Mouse (Mus musculus): ENCODE measurements around the gene Ccdc61. TPM values are rescaled to one million over a fixed set of nuclear protein-coding genes. Genes with fewer than 3 reads are reported as not detected.
A peak's percentile ranks its signal among the peaks of the same experiment; 100 is the strongest.

Gene Ccdc61
- polyA plus RNA-seq, 1 experiment from 2014 or later, result 17.4 TPM

- H3K9me3 ChIP-seq (replicated peaks; ENCODE audit: control insufficient read depth, low read length), result no peaks in the 10 kb centered on the region
- ATAC-seq, result no peak
- WGBS, result 90% methylated on average over 1 of the region's 1 CpGs
- H3K9ac ChIP-seq (ENCODE audit: low read length), result no peak overlapping the region
- no peaks in the 10 kb centered on the region for H3K27me3 ChIP-seq (replicated peaks; ENCODE audit: control insufficient read depth, insufficient read depth, low read length)
- no peak overlapping the region for H3K4me3 ChIP-seq (ENCODE audit: low read depth, low read length)
- H3K36me3 ChIP-seq (ENCODE audit: control insufficient read depth, insufficient read depth, low read length), result no peaks in the 10 kb centered on the region
- H3K27ac ChIP-seq (ENCODE audit: low read depth, low read length), result no peak overlapping the region
- no peaks in the 10 kb centered on the region for H3K4me1 ChIP-seq (ENCODE audit: control insufficient read depth, insufficient read depth, low read length)
- H3K4me2 ChIP-seq (ENCODE audit: low read length), result no peak overlapping the region
- no peak for DNase-seq (ENCODE audit: low spot score)
These were observed 61.8 kb downstream of the Ccdc61 start for GRCm38 (mm10) chr7:18848395-18848794.

- Histone ChIP-seq H3K27ac (ENCODE audit: low read depth, low read length) (no peak overlapping the region), H3K36me3 (ENCODE audit: control insufficient read depth, insufficient read depth, low read length) (no peaks in the 10 kb centered on the region), H3K9me3 (replicated peaks; ENCODE audit: control insufficient read depth, low read length) (no peaks in the 10 kb centered on the region), H3K4me1 (ENCODE audit: control insufficient read depth, insufficient read depth, low read length) (no peaks in the 10 kb centered on the region), H3K4me3 (ENCODE audit: low read depth, low read length) (no peak overlapping the region), H3K9ac (ENCODE audit: low read length) (no peak overlapping the region), H3K27me3 (replicated peaks; ENCODE audit: control insufficient read depth, insufficient read depth, low read length) (no peaks in the 10 kb centered on the region), H3K4me2 (ENCODE audit: low read length) (no peak overlapping the region)
- ATAC-seq (no peak), DNase-seq (ENCODE audit: low spot score) (no peak)
- 45% methylated on average over 5 of the region's 5 CpGs for WGBS
These were observed 65.4 kb downstream of the Ccdc61 start for GRCm38 (mm10) chr7:18844811-18845210.

GRCm38 (mm10) chr7:18841174-18841567 lies 69.0 kb downstream of the Ccdc61 start:
- H3K4me2 ChIP-seq (ENCODE audit: low read length), result peak overlapping the region; percentile 37
- no peak overlapping the region for H3K4me3 ChIP-seq (ENCODE audit: low read depth, low read length)
- no peaks in the 10 kb centered on the region for H3K4me1 ChIP-seq (ENCODE audit: control insufficient read depth, insufficient read depth, low read length)
- no peaks in the 10 kb centered on the region for H3K36me3 ChIP-seq (ENCODE audit: control insufficient read depth, insufficient read depth, low read length)
- no peaks in the 10 kb centered on the region for H3K27me3 ChIP-seq (replicated peaks; ENCODE audit: control insufficient read depth, insufficient read depth, low read length)
- no peak overlapping the region for H3K27ac ChIP-seq (ENCODE audit: low read depth, low read length)
- WGBS, result 68% methylated on average over 1 of the region's 1 CpGs
- DNase-seq (ENCODE audit: low spot score), result no peak
- ATAC-seq, result no peak
- H3K9me3 ChIP-seq (replicated peaks; ENCODE audit: control insufficient read depth, low read length), result no peaks in the 10 kb centered on the region
- H3K9ac ChIP-seq (ENCODE audit: low read length), result 0 out of 2 replicates have a peak overlapping the region, but pooled peaks have one; percentile 35

Other genes starting within 250 kb of the Ccdc61 start
- gene Psg20, start 224.2 kb downstream of the Ccdc61 start, polyA plus RNA-seq (2014; fragmentation: Nextera tagmentation; extraction: Ambion mirVana), result not detected in 2 replicates
- not detected in 2 replicates for gene Psg22, start 192.3 kb downstream of the Ccdc61 start, polyA plus RNA-seq (2014; fragmentation: Nextera tagmentation; extraction: Ambion mirVana)
- not detected in 2 replicates for gene Psg19, start 111.9 kb downstream of the Ccdc61 start, polyA plus RNA-seq (2014; fragmentation: Nextera tagmentation; extraction: Ambion mirVana)
- 0.10 TPM in 1 of 2 replicates, not detected in the other for gene Psg17, start 88.8 kb downstream of the Ccdc61 start, polyA plus RNA-seq (2014; fragmentation: Nextera tagmentation; extraction: Ambion mirVana)
- gene Mill2, start 70.4 kb downstream of the Ccdc61 start, polyA plus RNA-seq (2014; fragmentation: Nextera tagmentation; extraction: Ambion mirVana), result 0.29 and 0.41 TPM in 2 replicates
- 19.1 and 20.9 TPM in 2 replicates for gene Pglyrp1, start 39.1 kb downstream of the Ccdc61 start, polyA plus RNA-seq (2014; fragmentation: Nextera tagmentation; extraction: Ambion mirVana)
- 13.1 and 15.7 TPM in 2 replicates for gene Nova2, start 15.5 kb upstream of the Ccdc61 start, polyA plus RNA-seq (2014; fragmentation: Nextera tagmentation; extraction: Ambion mirVana)
- 0.18 and 0.49 TPM in 2 replicates for gene Nanos2, start 77.0 kb upstream of the Ccdc61 start, polyA plus RNA-seq (2014; fragmentation: Nextera tagmentation; extraction: Ambion mirVana)
- 3.6 and 3.9 TPM in 2 replicates for gene Mypop, start 80.8 kb upstream of the Ccdc61 start, polyA plus RNA-seq (2014; fragmentation: Nextera tagmentation; extraction: Ambion mirVana)
- gene Irf2bp1, start 93.6 kb upstream of the Ccdc61 start, polyA plus RNA-seq (2014; fragmentation: Nextera tagmentation; extraction: Ambion mirVana), result 25.9 and 33.3 TPM in 2 replicates
- not detected in 2 replicates for gene Foxa3, start 113.1 kb upstream of the Ccdc61 start, polyA plus RNA-seq (2014; fragmentation: Nextera tagmentation; extraction: Ambion mirVana)
- gene Sympk, start 114.0 kb upstream of the Ccdc61 start, polyA plus RNA-seq (2014; fragmentation: Nextera tagmentation; extraction: Ambion mirVana), result 19.1 and 22.7 TPM in 2 replicates
- gene Rsph6a, start 144.3 kb upstream of the Ccdc61 start, polyA plus RNA-seq (2014; fragmentation: Nextera tagmentation; extraction: Ambion mirVana), result not detected in 2 replicates
- gene Dmwd, start 165.8 kb upstream of the Ccdc61 start, polyA plus RNA-seq (2014; fragmentation: Nextera tagmentation; extraction: Ambion mirVana), result 28.0 and 29.1 TPM in 2 replicates
- 4.4 and 7.8 TPM in 2 replicates for gene Dmpk, start 173.4 kb upstream of the Ccdc61 start, polyA plus RNA-seq (2014; fragmentation: Nextera tagmentation; extraction: Ambion mirVana)
- gene Six5, start 184.2 kb upstream of the Ccdc61 start, polyA plus RNA-seq (2014; fragmentation: Nextera tagmentation; extraction: Ambion mirVana), result 2.4 and 3.5 TPM in 2 replicates
- 2.2 and 3.3 TPM in 2 replicates for gene Gm4969, start 208.0 kb upstream of the Ccdc61 start, polyA plus RNA-seq (2014; fragmentation: Nextera tagmentation; extraction: Ambion mirVana)
- 10.1 and 11.9 TPM in 2 replicates for gene Fbxo46, start 209.4 kb upstream of the Ccdc61 start, polyA plus RNA-seq (2014; fragmentation: Nextera tagmentation; extraction: Ambion mirVana)
- 11.1 and 14.0 TPM in 2 replicates for gene Qpctl, start 238.9 kb upstream of the Ccdc61 start, polyA plus RNA-seq (2014; fragmentation: Nextera tagmentation; extraction: Ambion mirVana)
- gene Snrpd2, start 239.3 kb upstream of the Ccdc61 start, polyA plus RNA-seq (2014; fragmentation: Nextera tagmentation; extraction: Ambion mirVana), result 141 and 155 TPM in 2 replicates

Data from forebrain, embryonic 14.5 days (tissue).